Mouse (Mus musculus): ENCODE measurements around the gene Adamtsl2. TPM values are rescaled to one million over a fixed set of nuclear protein-coding genes. Genes with fewer than 3 reads are reported as not detected.

Gene Adamtsl2
- total RNA-seq, 1 experiment: 0.36 TPM

GRCm38 (mm10) chr2:27123121-27123520, 43.9 kb downstream of the Adamtsl2 start:
- Histone ChIP-seq H3K4me1 (ENCODE audit: control insufficient read depth in 2 of 2, insufficient read depth in 2 of 2, low read length in 2 of 2, poor library complexity in 1 of 2) (peaks cover 0 to 2% of the 10 kb centered on the region in 2 experiments; a peak in 1 of 4 replicates), H3K27ac (ENCODE audit: insufficient read depth, low read depth, low read length, poor library complexity, severe bottlenecking) (no peak overlapping the region), H3K4me3 (ENCODE audit: insufficient read depth in 1 of 2, low read depth in 1 of 2, low read length in 2 of 2, poor library complexity in 1 of 2, severe bottlenecking in 1 of 2) (no peak overlapping the region), H3K9me3 (ENCODE audit: control insufficient read depth, insufficient read depth, low read depth, low read length) (no peaks in the 10 kb centered on the region), H3K36me3 (ENCODE audit: control insufficient read depth, insufficient read depth, low read length, poor library complexity, severe bottlenecking) (no peaks in the 10 kb centered on the region), H3K9ac (ENCODE audit: insufficient read depth, low read depth, low read length, poor library complexity, severe bottlenecking) (no peak overlapping the region)
- in situ Hi-C loops (cut with MboI; ENCODE audit: low sequenced_read_pairs in 2 of 2, unreplicated experiment in 2 of 2): no loop called here
- DNase-seq (ENCODE audit: low read depth, low spot score): no peak
- no peak for TF ChIP-seq ZNF384 (IDR thresholded peaks at IDR 0.05; ENCODE audit: low read depth, low read length)
- no peak for TF ChIP-seq MAFK (IDR thresholded peaks at IDR 0.05; ENCODE audit: insufficient read depth, low read depth, low read length)
- no peak for TF ChIP-seq ZC3H11A (IDR thresholded peaks at IDR 0.05; ENCODE audit: borderline replicate concordance, low read depth, low read length)
- TF ChIP-seq CHD2 (IDR thresholded peaks at IDR 0.05; ENCODE audit: low read depth, low read length): no peak
- TF ChIP-seq HCFC1 (IDR thresholded peaks at IDR 0.05; ENCODE audit: borderline replicate concordance, insufficient read depth, low read length): no peak

GRCm38 (mm10) chr2:27125979-27126378, 46.8 kb downstream of the Adamtsl2 start:
- Histone ChIP-seq H3K9ac (ENCODE audit: insufficient read depth, low read depth, low read length, poor library complexity, severe bottlenecking) (no peak overlapping the region), H3K27ac (ENCODE audit: insufficient read depth, low read depth, low read length, poor library complexity, severe bottlenecking) (no peak overlapping the region), H3K9me3 (ENCODE audit: control insufficient read depth, insufficient read depth, low read depth, low read length) (no peaks in the 10 kb centered on the region), H3K4me1 (ENCODE audit: control insufficient read depth in 2 of 2, insufficient read depth in 2 of 2, low read length in 2 of 2, poor library complexity in 1 of 2) (peaks cover 0 to 2% of the 10 kb centered on the region in 2 experiments; a peak in 1 of 4 replicates), H3K4me3 (ENCODE audit: insufficient read depth in 1 of 2, low read depth in 1 of 2, low read length in 2 of 2, poor library complexity in 1 of 2, severe bottlenecking in 1 of 2) (no peak overlapping the region), H3K36me3 (ENCODE audit: control insufficient read depth, insufficient read depth, low read length, poor library complexity, severe bottlenecking) (no peaks in the 10 kb centered on the region)
- DNase-seq (ENCODE audit: low read depth, low spot score): peak; percentile 58
- no peak for TF ChIP-seq HCFC1 (IDR thresholded peaks at IDR 0.05; ENCODE audit: borderline replicate concordance, insufficient read depth, low read length)
- 0 out of 2 replicates have a peak, but pooled peaks have one; percentile 1 for TF ChIP-seq ZC3H11A (IDR thresholded peaks at IDR 0.05; ENCODE audit: borderline replicate concordance, low read depth, low read length)
- in situ Hi-C loops (cut with MboI; ENCODE audit: low sequenced_read_pairs in 2 of 2, unreplicated experiment in 2 of 2): no loop called here

GRCm38 (mm10) chr2:27126496-27126895, 47.3 kb downstream of the Adamtsl2 start:
- H3K9ac ChIP-seq (ENCODE audit: insufficient read depth, low read depth, low read length, poor library complexity, severe bottlenecking): no peak overlapping the region
- no peaks in the 10 kb centered on the region for H3K36me3 ChIP-seq (ENCODE audit: control insufficient read depth, insufficient read depth, low read length, poor library complexity, severe bottlenecking)
- in situ Hi-C loops (cut with MboI; ENCODE audit: low sequenced_read_pairs in 2 of 2, unreplicated experiment in 2 of 2): no loop called here
- no peak overlapping the region for H3K27ac ChIP-seq (ENCODE audit: insufficient read depth, low read depth, low read length, poor library complexity, severe bottlenecking)
- H3K9me3 ChIP-seq (ENCODE audit: control insufficient read depth, insufficient read depth, low read depth, low read length): no peaks in the 10 kb centered on the region
- DNase-seq (ENCODE audit: low read depth, low spot score): no peak
- no peak overlapping the region for H3K4me3 ChIP-seq (ENCODE audit: insufficient read depth in 1 of 2, low read depth in 1 of 2, low read length in 2 of 2, poor library complexity in 1 of 2, severe bottlenecking in 1 of 2)
- peaks cover 0 to 2% of the 10 kb centered on the region in 2 experiments; a peak in 1 of 4 replicates for H3K4me1 ChIP-seq (ENCODE audit: control insufficient read depth in 2 of 2, insufficient read depth in 2 of 2, low read length in 2 of 2, poor library complexity in 1 of 2)
- no peak for TF ChIP-seq ZC3H11A (IDR thresholded peaks at IDR 0.05; ENCODE audit: borderline replicate concordance, low read depth, low read length)

GRCm38 (mm10) chr2:27128990-27129389, 49.8 kb downstream of the Adamtsl2 start:
- H3K9ac ChIP-seq (ENCODE audit: insufficient read depth, low read depth, low read length, poor library complexity, severe bottlenecking): no peak overlapping the region

GRCm38 (mm10) chr2:27135935-27136334, 56.8 kb downstream of the Adamtsl2 start:
- H3K27ac ChIP-seq (ENCODE audit: insufficient read depth, low read depth, low read length, poor library complexity, severe bottlenecking): no peak overlapping the region
- TF ChIP-seq ZC3H11A (IDR thresholded peaks at IDR 0.05; ENCODE audit: borderline replicate concordance, low read depth, low read length): no peak
- TF ChIP-seq MAFK (IDR thresholded peaks at IDR 0.05; ENCODE audit: insufficient read depth, low read depth, low read length): no peak
- TF ChIP-seq CHD2 (IDR thresholded peaks at IDR 0.05; ENCODE audit: low read depth, low read length): no peak
- H3K9me3 ChIP-seq (ENCODE audit: control insufficient read depth, insufficient read depth, low read depth, low read length): no peaks in the 10 kb centered on the region
- H3K9ac ChIP-seq (ENCODE audit: insufficient read depth, low read depth, low read length, poor library complexity, severe bottlenecking): no peak overlapping the region
- H3K4me1 ChIP-seq (ENCODE audit: control insufficient read depth in 2 of 2, insufficient read depth in 2 of 2, low read length in 2 of 2, poor library complexity in 1 of 2): no peaks in the 10 kb centered on the region
- H3K36me3 ChIP-seq (ENCODE audit: control insufficient read depth, insufficient read depth, low read length, poor library complexity, severe bottlenecking): no peaks in the 10 kb centered on the region
- in situ Hi-C loops (cut with MboI; ENCODE audit: low sequenced_read_pairs in 2 of 2, unreplicated experiment in 2 of 2): no loop called here
- H3K4me3 ChIP-seq (ENCODE audit: insufficient read depth in 1 of 2, low read depth in 1 of 2, low read length in 2 of 2, poor library complexity in 1 of 2, severe bottlenecking in 1 of 2): no peak overlapping the region
- no peak for DNase-seq (ENCODE audit: low read depth, low spot score)

More at GRCm38 (mm10) chr2:27128990-27129389, 49.8 kb downstream of the Adamtsl2 start:
- DNase-seq (ENCODE audit: low read depth, low spot score): no peak
- TF ChIP-seq ZNF384 (IDR thresholded peaks at IDR 0.05; ENCODE audit: low read depth, low read length) (no peak), HCFC1 (IDR thresholded peaks at IDR 0.05; ENCODE audit: borderline replicate concordance, insufficient read depth, low read length) (no peak), MAFK (IDR thresholded peaks at IDR 0.05; ENCODE audit: insufficient read depth, low read depth, low read length) (no peak), ZC3H11A (IDR thresholded peaks at IDR 0.05; ENCODE audit: borderline replicate concordance, low read depth, low read length) (no peak), CHD2 (IDR thresholded peaks at IDR 0.05; ENCODE audit: low read depth, low read length) (no peak)
- Histone ChIP-seq H3K36me3 (ENCODE audit: control insufficient read depth, insufficient read depth, low read length, poor library complexity, severe bottlenecking) (no peaks in the 10 kb centered on the region), H3K4me3 (ENCODE audit: insufficient read depth in 1 of 2, low read depth in 1 of 2, low read length in 2 of 2, poor library complexity in 1 of 2, severe bottlenecking in 1 of 2) (no peak overlapping the region), H3K9me3 (ENCODE audit: control insufficient read depth, insufficient read depth, low read depth, low read length) (no peaks in the 10 kb centered on the region), H3K4me1 (ENCODE audit: control insufficient read depth in 2 of 2, insufficient read depth in 2 of 2, low read length in 2 of 2, poor library complexity in 1 of 2) (peaks cover 0 to 2% of the 10 kb centered on the region in 2 experiments; a peak in 1 of 4 replicates), H3K27ac (ENCODE audit: insufficient read depth, low read depth, low read length, poor library complexity, severe bottlenecking) (no peak overlapping the region)
- in situ Hi-C loops (cut with MboI; ENCODE audit: low sequenced_read_pairs in 2 of 2, unreplicated experiment in 2 of 2): no loop called here
